Mouse (Mus musculus) frontal cortex, postnatal 25 days (tissue): Measurements from ENCODE around the gene Zc3h12d.
A peak's percentile ranks its signal among the peaks of the same experiment; 100 is the strongest.

ENCODE experiments used
- DNase-seq, 2 experiments: peaks; one replicate each; pipeline ENCODE4 v3.0.0; 2022; ENCODE audit warnings: low spot score in 2 of 2

The Zc3h12d gene

DNA sequence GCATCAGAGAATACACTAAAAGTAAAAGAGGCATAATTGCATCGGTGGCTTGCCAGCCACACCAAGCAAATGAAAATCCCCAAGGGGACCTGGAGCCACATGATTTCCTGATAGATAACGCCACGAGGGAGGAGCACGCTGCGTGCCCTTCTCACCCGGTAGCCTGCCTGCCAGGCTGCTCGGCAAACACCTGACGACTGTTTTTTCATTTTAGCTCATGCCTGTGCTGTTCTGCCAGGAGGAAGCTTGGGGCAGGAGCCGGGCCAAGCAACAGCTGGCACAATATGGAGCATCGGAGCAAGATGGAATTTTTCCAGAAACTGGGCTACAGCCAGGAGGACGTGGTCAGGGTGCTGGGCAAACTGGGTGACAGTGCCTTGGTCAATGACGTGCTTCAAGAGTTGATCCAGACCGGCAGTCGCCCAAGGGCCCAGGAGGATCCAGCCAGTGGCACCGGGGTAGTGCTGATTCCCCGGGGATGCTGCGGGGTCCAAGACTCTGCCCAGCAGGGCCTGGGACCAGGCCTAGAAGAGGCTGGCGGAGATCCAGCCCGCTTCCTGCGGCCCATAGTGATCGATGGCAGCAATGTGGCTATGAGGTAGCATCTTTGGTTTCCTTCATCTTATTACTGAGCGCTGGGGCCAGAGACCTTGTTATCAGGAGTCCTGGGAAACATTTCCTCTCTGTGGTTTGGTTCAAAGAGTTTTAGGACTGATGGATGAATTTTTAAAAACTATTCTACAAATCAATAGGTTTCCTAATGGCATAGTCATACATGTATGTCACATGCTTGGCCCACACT lies 7.5 kb downstream of the Zc3h12d start:
- DNase-seq, result no peak

- DNase-seq, result no peak
These were observed 8.1 kb downstream of the Zc3h12d start for GRCm38 (mm10) chr10:7840353-7840733.

DNA sequence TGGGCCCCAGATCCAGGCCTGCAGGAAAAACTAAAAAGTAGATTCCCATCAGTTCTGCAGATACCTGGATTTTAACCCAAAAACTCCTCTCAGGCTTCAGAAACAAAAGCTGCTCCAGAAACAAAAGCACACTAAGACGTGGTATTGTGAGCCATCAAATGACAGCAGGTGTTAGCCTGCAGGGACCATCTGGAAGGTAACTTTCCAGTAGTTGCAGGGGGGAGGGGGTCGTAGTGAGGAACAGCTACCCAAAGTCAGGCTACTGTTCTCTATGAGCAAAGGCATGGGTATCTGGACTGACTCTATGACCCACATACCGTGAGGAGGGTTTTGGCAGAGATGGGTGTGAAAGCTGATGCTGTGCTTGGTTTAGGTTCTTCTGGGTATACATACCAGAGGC lies 8.5 kb downstream of the Zc3h12d start:
- no peak for DNase-seq

DNA sequence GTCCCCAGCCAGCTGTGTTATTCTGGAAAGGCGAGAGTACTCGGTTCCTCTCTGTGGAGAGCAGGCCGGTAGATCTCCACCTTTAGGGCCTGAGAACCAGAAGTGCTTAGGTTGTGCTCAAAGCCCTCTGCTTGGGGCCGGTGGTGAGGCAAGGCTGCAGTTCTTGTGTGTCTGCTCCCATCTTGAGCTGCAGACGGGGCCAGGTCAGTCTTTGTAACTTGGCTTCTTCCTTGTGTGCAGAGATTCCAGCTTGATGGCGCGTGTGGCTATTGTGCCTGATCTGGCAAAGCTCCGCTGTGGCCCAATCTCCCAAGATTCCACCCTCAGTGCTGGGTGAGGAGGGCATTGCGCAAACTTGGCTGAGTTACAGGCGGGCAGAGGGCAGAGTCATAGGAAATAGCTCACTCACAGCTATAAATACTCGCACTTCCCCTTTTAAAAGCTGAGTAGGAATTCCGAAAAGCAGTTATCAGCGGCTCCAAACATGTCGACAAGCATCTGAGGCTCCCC lies 9.4 kb downstream of the Zc3h12d start:
- no peak for DNase-seq

DNA sequence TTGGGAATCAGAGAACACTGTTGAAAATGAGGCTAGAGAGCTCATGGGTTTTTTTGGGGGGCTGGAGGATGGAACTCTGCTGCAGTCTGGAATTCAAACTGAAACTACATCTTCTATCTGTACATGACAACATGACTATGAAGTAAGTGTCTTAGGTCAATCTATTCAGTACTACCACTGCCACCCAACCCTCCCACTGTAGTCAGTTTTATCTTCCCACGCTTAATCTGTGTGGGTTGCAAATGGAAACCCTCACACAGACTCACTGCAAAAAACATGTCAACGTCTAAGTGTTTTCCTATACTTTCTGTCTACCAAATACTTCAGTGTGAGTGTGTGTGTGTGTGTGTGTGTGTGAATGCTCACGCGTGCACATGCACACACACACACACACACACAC lies 10.9 kb downstream of the Zc3h12d start:
- DNase-seq, result no peak

DNA sequence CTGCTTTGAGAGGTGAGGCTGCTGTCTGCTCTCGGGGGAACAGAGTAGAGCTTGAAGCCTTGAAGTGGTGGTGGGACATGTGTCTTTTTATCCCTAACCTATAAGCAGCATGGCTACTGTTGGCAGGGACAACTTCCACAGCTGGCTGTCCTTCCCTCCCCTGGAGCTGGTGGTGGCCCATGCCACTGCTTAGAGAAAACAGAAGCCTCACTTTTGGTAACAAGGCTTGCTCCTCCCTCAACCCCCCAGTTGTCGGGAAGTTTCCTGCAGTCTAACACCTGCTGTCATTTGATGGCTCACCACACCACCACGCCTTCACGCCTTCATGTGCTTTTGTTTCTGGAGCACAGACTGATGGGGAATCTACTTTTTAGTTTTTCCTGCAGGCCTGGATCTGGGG lies 11.9 kb downstream of the Zc3h12d start:
- no peak for DNase-seq

DNA sequence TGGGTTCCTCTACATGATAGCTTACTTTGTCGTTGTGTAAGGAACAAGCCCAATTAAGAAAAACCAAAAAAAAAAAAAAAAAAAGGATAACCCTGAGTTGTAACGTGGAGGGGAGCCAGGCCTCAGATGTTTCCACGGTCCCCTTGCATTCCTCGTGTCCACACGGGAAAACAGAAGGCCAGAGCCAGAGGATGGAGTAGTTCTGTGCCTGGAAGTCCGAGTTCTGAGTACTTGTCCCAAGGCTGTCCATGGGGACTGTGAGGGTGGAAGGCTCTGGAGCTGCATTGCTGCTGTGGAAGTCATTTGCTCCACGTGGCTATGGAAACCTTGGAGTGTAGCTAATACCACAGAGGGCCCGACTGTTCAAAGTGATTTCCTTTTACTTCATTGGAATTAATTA lies 12.9 kb downstream of the Zc3h12d start:
- no peak for DNase-seq

- no peak for DNase-seq
These were observed 13.7 kb downstream of the Zc3h12d start for GRCm38 (mm10) chr10:7845991-7846390.

- no peak for DNase-seq
These were observed 14.9 kb downstream of the Zc3h12d start for GRCm38 (mm10) chr10:7847166-7847605.

GRCm38 (mm10) chr10:7851891-7852290 lies 19.6 kb downstream of the Zc3h12d start:
- DNase-seq, result no peak

- no peak for DNase-seq
These were observed 28.2 kb downstream of the Zc3h12d start for GRCm38 (mm10) chr10:7860494-7860893.

- no peak for DNase-seq
These were observed 29.1 kb downstream of the Zc3h12d start for GRCm38 (mm10) chr10:7861259-7861936.

DNA sequence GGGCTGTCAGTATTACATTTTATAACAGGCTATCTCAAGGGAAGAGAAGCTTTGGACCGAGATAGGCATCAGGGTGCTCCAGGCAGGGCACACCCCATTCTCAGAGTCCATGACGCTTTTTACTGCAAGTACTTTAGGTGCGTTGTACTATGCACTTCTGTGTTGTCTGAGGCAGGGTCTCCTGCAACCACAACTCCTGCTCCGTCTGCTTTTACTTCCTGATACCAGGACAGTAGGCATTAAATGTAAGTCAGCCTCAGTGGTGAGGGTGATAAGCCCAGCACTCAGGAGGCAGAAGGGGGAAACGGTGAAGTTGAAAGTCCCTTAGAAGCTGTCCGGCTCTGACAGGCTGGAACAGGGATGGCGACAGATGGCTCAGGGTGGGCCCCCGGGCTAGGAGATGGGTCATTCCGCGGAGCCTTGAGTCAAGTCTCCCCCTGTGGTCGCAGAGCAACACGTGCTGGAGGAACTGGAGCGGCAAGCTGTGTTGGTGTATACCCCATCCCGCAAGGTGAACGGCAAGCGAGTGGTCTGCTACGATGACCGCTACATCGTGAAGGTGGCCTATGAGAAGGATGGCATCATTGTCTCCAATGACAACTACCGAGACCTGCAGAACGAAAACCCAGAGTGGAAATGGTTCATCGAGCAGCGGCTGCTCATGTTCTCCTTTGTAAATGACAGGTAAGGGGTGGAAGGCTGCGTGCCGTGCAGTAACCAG lies 29.8 kb downstream of the Zc3h12d start:
- no peak for DNase-seq

GRCm38 (mm10) chr10:7863411-7863810 lies 31.1 kb downstream of the Zc3h12d start:
- DNase-seq, result no peak

DNA sequence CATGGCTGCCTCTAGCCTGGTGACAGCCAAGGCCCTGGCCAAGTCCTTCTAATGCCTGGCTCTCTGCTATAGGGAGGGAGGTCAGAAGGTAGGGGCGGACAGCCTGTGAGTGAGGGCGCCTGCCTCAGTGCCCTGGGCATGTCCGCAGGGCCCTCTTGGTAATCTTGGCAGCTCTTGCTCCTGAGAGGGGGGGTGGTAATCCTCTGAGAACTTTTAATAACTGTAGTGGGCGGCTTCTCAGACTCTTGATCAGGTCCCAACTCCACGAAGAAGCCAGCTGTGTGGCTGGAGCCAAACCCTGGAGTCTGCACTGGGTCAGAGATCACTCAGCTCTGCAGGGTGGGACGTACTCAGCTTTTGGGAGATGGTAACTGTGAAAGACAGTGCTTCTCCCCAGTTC lies 31.9 kb downstream of the Zc3h12d start:
- no peak for DNase-seq

DNA sequence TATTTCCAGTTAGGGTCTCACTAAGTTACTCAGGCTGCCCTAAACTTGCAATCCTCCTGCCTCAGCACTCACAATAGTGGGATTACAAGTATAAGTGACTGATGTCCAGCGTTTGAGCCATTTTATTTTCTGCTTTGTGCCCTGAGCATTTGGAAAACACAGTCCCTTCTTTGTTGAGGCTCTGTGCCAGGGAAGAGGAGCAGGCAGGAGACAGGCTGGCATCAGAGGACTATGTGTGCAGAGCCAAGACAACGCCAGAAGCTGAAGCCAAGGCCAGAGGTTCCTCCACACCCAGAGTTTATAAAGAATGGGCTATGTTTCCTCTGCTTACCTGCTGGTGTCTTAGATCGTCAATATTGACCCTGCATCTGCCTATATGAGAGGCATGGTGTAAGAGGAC lies 32.5 kb downstream of the Zc3h12d start:
- DNase-seq, result no peak

DNA sequence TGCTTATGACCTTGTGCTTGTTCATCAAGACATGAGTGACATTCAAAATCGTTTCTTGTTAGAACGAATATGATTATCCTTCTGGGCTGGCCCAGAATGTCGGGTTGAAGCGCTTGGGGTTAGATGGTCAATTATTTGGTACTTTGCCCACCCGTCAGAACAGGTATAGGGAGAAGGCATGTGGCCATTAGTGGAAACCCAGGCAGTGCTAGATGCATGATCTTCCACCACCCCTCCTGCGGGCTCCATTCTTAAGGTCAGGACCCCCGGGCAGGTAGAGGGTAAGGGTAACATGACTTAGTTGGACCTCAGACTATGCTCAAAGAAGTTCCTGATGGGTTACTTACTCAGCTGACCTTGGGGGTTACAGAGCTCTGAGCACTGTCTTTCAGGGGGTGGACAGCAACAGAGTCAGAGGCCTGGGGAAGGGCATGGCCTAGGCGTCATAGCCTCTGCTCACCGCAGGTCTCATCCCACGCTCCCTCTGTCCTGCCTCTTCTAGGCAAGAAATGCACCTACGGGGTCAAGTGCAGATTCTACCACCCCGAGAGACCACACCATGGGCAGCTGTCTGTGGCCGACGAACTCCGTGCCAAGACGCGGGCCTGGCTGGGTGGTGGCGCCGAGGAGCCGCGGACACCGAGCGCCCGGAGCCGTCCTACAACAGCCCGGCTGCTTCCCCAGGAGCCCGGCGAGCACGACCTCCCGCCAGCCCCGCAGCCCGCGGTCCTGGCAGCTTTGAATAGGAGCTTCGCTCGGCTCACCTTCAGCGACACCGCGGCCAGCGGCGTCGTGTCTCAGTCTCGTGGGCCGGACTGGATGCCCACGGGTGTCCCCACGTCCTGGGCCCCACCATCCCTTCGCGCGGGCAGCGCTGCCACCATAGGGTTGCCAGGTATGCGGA lies 34.7 kb downstream of the Zc3h12d start:
- DNase-seq, result no peak

DNA sequence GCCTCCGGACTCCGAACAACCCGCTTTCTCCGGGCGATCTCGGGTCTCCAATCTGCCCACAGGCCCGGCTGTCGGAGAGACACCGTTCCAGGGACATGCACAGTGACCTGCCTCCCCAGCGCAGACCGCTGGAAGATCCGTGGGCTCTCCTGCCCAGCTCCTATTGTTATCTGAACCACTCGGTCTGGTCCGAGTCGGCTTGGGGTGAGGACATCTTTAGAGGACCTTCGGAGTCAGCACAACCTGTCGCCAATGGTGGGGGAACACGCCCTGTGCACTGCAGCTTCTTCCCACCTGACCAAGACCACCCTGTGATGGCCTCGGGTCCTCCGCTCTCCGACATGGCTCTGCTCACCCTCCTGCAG lies 35.4 kb downstream of the Zc3h12d start:
- no peak for DNase-seq

GRCm38 (mm10) chr10:7869746-7870145 lies 37.5 kb downstream of the Zc3h12d start:
- no peak for DNase-seq

- peak in 1 of 2 experiments; percentile 25 for DNase-seq
These were observed 38.5 kb downstream of the Zc3h12d start for GRCm38 (mm10) chr10:7870571-7871315.
